Mouse (Mus musculus): ENCODE results near the gene Slc22a15. TPM values are rescaled to one million over a fixed set of nuclear protein-coding genes. Genes with fewer than 3 reads are reported as not detected.
"Not testable (repeated sequence)": the region's sequence is repeated elsewhere in the genome, so short reads cannot be mapped to it uniquely, and the experiment has no call there.

Slc22a15 gene
- total RNA-seq, 4 experiments from 2014 or later, result 7.9 to 9.7 (median 9.2) TPM

GRCm38 (mm10) chr3:101867001-101867421 lies 57.2 kb downstream of the Slc22a15 start:
- DNase-seq (ENCODE audit: low spot score in 2 of 2), result peak in 1 of 2 experiments; percentile 81

GRCm38 (mm10) chr3:101861856-101862255 lies 62.4 kb downstream of the Slc22a15 start:
- no peak for DNase-seq (ENCODE audit: low spot score in 2 of 2)

GRCm38 (mm10) chr3:101860151-101860550 lies 64.1 kb downstream of the Slc22a15 start:
- peak in 1 of 2 experiments; percentile 40 for DNase-seq (ENCODE audit: low spot score in 2 of 2)

- DNase-seq (ENCODE audit: low spot score in 2 of 2), result no peak
These were observed 64.5 kb downstream of the Slc22a15 start for GRCm38 (mm10) chr3:101859740-101860139.

GRCm38 (mm10) chr3:101854075-101854474 lies 70.2 kb downstream of the Slc22a15 start:
- DNase-seq (ENCODE audit: low spot score in 2 of 2), result no peak

GRCm38 (mm10) chr3:101851363-101851762 lies 72.9 kb downstream of the Slc22a15 start:
- DNase-seq (ENCODE audit: low spot score in 2 of 2), result no peak

GRCm38 (mm10) chr3:101848816-101849215 lies 75.4 kb downstream of the Slc22a15 start, which contains the start of gene Mab21l3:
Gene Mab21l3 (minus strand): TSS chr3:101848959.
- no peak for DNase-seq (ENCODE audit: low spot score in 2 of 2)

- no peak for DNase-seq (ENCODE audit: low spot score in 2 of 2)
These were observed 78.2 kb downstream of the Slc22a15 start for GRCm38 (mm10) chr3:101846096-101846495.

- DNase-seq (ENCODE audit: low spot score in 2 of 2), result no peak
These were observed 81.7 kb downstream of the Slc22a15 start for GRCm38 (mm10) chr3:101842372-101843094.

- DNase-seq (ENCODE audit: low spot score in 2 of 2), result no peak
These were observed 84.9 kb downstream of the Slc22a15 start for GRCm38 (mm10) chr3:101839327-101839726.

GRCm38 (mm10) chr3:101836971-101837370 lies 87.3 kb downstream of the Slc22a15 start:
- no peak for DNase-seq (ENCODE audit: low spot score in 2 of 2)

GRCm38 (mm10) chr3:101836532-101836931 lies 87.7 kb downstream of the Slc22a15 start:
- no peak for DNase-seq (ENCODE audit: low spot score in 2 of 2)

GRCm38 (mm10) chr3:101836045-101836444 lies 88.2 kb downstream of the Slc22a15 start:
- DNase-seq (ENCODE audit: low spot score in 2 of 2), result peak; percentile 23 to 68

GRCm38 (mm10) chr3:101831189-101831858 lies 92.9 kb downstream of the Slc22a15 start:
- no peak for DNase-seq (ENCODE audit: low spot score in 2 of 2)

- no peak for DNase-seq (ENCODE audit: low spot score in 2 of 2)
These were observed 94.2 kb downstream of the Slc22a15 start for GRCm38 (mm10) chr3:101829881-101830616.

- no peak for DNase-seq (ENCODE audit: low spot score in 2 of 2)
These were observed 95.7 kb downstream of the Slc22a15 start for GRCm38 (mm10) chr3:101828595-101828994.

GRCm38 (mm10) chr3:101827220-101827715 lies 97.0 kb downstream of the Slc22a15 start:
- no peak for DNase-seq (ENCODE audit: low spot score in 2 of 2)

- DNase-seq (ENCODE audit: low spot score in 2 of 2), result no peak
These were observed 99.9 kb downstream of the Slc22a15 start for GRCm38 (mm10) chr3:101824338-101824737.

GRCm38 (mm10) chr3:101822052-101822451 lies 102.2 kb downstream of the Slc22a15 start:
- DNase-seq (ENCODE audit: low spot score in 2 of 2), result no peak

GRCm38 (mm10) chr3:101820708-101821107 lies 103.5 kb downstream of the Slc22a15 start:
- not testable (repeated sequence) for DNase-seq (ENCODE audit: low spot score in 2 of 2)

GRCm38 (mm10) chr3:101816006-101816405 lies 108.2 kb downstream of the Slc22a15 start:
- DNase-seq (ENCODE audit: low spot score in 2 of 2), result no peak

GRCm38 (mm10) chr3:101814790-101815189 lies 109.5 kb downstream of the Slc22a15 start:
- DNase-seq (ENCODE audit: low spot score in 2 of 2), result no peak
